Mouse (Mus musculus): ENCODE data around the gene Rabac1. TPM values are rescaled to one million over a fixed set of nuclear protein-coding genes. Genes with fewer than 3 reads are reported as not detected.

The Rabac1 gene
- polyA plus RNA-seq, 1 experiment = 475 TPM

DNA sequence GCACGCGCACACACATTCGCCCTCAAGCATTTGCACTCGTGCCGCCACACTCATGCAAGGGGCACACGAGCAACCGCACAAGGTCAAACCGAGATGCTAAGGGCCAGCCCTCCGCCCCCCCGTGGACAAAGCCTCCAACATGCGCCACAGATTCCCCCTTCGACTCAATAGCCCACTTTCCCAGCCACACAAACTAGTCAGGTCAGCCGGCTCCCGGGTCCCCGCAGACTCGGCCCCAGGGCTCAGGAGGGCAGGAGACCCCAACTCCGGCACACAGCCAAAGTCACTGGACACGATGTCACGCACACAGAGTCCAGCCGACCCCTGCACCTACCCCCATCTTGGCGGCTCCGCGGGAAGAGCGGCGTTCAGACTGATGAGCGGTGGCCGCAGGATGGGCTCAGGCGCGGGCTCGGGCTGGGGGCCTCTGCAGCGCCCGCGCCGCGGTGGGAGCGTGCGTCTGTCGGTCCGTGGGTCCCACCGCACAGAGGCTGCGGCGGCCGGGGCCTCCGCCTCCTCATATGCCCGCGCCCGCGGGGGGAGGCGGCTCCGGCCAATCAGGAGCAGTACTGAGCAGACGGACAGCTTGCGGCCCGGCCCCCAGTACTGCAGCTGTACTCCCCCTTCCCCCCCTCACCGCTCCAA, 33.0 kb upstream of the Rabac1 start, which contains the start of gene Atp1a3:
TSS of gene Atp1a3 (minus strand) at position 538 of the 645 bp plus-strand sequence.
- no peaks in the 10 kb centered on the region for H3K9me3 ChIP-seq
- H3K36me3 ChIP-seq (replicated peaks; ENCODE audit: low read length) = no peaks in the 10 kb centered on the region
- H3K4me1 ChIP-seq = peaks cover 31% of the 10 kb centered on the region
- TF ChIP-seq GATA1 (IDR thresholded peaks at IDR 0.05; ENCODE audit: borderline replicate concordance, low read length) (no peak), FLI1 (IDR thresholded peaks at IDR 0.05; ENCODE audit: low read length) (no peak)
- peak within 1 kb of the TSS; percentile 86 for H3K4me3 ChIP-seq (replicated peaks)
- peaks cover 87% of the 10 kb centered on the region for H3K27me3 ChIP-seq (replicated peaks)

DNA sequence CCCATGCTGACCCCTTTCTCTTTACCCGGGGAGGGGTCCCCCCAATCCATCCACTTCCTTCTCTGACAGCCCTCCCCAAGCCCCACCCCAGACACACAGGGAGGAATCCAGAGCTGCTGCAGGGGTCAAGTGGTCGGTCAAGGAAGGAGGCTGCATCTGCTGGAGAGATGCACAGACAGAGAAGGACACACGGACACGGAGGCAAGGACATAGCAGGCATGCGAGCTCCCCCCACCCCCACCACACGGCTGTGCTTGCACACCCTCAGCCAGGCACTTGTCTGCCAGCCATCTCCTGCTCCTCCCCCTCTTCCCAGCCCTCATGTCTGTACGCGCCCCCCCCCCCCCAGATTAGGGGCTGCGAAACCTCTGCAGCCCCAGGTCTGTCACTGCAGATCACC, 32.3 kb upstream of the Rabac1 start:
- no peak for TF ChIP-seq FLI1 (IDR thresholded peaks at IDR 0.05; ENCODE audit: low read length)
- no peak for TF ChIP-seq GATA1 (IDR thresholded peaks at IDR 0.05; ENCODE audit: borderline replicate concordance, low read length)
- H3K9me3 ChIP-seq = no peaks in the 10 kb centered on the region
- no peaks in the 10 kb centered on the region for H3K36me3 ChIP-seq (replicated peaks; ENCODE audit: low read length)
- peaks cover 85% of the 10 kb centered on the region for H3K27me3 ChIP-seq (replicated peaks)
- peaks cover 24% of the 10 kb centered on the region for H3K4me1 ChIP-seq
- H3K4me3 ChIP-seq (replicated peaks) = peak overlapping the region; percentile 86

DNA sequence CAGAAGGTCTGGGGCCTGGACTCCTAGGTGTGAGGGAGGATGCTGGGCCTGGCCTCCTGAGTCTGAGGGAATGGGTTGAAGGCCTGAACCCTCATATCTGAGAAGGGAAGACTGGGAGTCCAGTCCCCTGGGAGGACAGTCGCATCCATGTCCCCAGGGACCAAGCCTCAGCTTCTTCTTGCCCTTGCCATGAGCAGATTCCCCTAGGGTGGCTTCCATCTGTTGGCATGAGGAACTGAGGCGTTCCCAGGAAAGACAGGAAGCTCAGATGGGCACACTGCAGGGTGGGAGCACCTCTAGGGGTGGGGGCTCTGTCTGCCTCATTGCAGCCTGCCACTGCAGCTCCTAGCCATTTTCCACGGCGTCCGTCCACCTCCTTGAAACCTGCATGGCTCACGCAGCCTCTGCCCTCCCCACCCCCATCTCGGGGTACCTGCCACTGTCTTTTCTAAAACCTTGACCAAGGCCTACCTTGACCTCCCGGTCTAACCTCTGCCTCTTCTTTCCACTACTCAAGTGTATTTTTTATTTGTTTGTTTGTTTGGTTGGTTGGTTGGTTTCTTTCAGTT, 31.4 kb upstream of the Rabac1 start:
- no peak overlapping the region for H3K4me3 ChIP-seq (replicated peaks)
- no peak for TF ChIP-seq GATA1 (IDR thresholded peaks at IDR 0.05; ENCODE audit: borderline replicate concordance, low read length)
- no peak for TF ChIP-seq FLI1 (IDR thresholded peaks at IDR 0.05; ENCODE audit: low read length)
- H3K27me3 ChIP-seq (replicated peaks) = peaks cover 78% of the 10 kb centered on the region
- H3K4me1 ChIP-seq = peaks cover 21% of the 10 kb centered on the region
- no peaks in the 10 kb centered on the region for H3K36me3 ChIP-seq (replicated peaks; ENCODE audit: low read length)
- no peaks in the 10 kb centered on the region for H3K9me3 ChIP-seq

- Histone ChIP-seq H3K27me3 (replicated peaks) (peaks cover 76% of the 10 kb centered on the region), H3K36me3 (replicated peaks; ENCODE audit: low read length) (no peaks in the 10 kb centered on the region)
- TF ChIP-seq FLI1 (IDR thresholded peaks at IDR 0.05; ENCODE audit: low read length) = no peak
- TF ChIP-seq GATA1 (IDR thresholded peaks at IDR 0.05; ENCODE audit: borderline replicate concordance, low read length) = no peak
Observed at GRCm38 (mm10) chr7:25003291-25003690, 30.7 kb upstream of the Rabac1 start.

DNA sequence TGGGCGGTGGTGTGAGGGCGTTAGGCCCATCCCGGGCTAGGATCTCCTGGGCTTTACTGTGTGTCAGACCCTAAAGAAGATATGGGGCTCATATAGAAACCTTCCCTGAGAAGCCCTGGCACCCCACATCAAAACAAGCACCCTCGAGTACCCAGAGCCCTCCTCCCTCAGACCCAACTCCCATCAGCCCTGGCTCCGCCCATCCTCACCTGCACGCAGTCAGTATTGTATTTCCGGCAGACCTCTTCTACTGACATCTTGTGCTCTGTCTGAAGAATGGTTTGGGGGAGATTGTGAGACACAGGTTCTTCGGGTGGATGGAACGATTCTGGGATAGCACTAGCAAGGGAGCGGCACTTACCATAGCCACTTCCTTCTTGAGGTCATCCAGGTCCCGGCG, 28.2 kb upstream of the Rabac1 start:
- Histone ChIP-seq H3K36me3 (replicated peaks; ENCODE audit: low read length) (no peaks in the 10 kb centered on the region), H3K27me3 (replicated peaks) (peaks cover 61% of the 10 kb centered on the region), H3K4me3 (replicated peaks) (no peak overlapping the region), H3K9me3 (no peaks in the 10 kb centered on the region), H3K4me1 (peaks cover 7% of the 10 kb centered on the region)
- no peak for TF ChIP-seq FLI1 (IDR thresholded peaks at IDR 0.05; ENCODE audit: low read length)
- no peak for TF ChIP-seq GATA1 (IDR thresholded peaks at IDR 0.05; ENCODE audit: borderline replicate concordance, low read length)

More at GRCm38 (mm10) chr7:25003291-25003690, 30.7 kb upstream of the Rabac1 start:
- Histone ChIP-seq H3K4me1 (peaks cover 15% of the 10 kb centered on the region), H3K9me3 (no peaks in the 10 kb centered on the region), H3K4me3 (replicated peaks) (no peak overlapping the region)

DNA sequence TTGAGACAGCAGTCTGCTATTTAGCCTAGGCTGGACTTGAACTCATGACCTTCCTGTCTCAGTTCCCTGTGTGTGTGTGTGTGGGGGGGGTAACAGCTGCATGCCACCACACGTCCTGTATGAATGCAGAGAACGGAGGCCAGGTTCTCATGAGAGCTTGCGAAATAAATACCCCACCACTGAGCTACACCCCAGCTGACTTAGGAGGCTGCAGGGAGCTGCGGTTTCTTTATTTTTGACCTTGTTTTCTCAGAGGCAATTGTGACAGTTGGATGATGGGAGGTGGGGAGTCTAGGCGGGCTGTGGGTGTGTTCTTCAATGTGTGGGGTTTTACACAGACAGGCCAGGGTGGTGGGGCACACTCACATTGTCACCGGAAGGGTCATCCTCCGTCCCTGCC, 27.7 kb upstream of the Rabac1 start:
- H3K36me3 ChIP-seq (replicated peaks; ENCODE audit: low read length) = no peaks in the 10 kb centered on the region
- no peaks in the 10 kb centered on the region for H3K9me3 ChIP-seq
- H3K27me3 ChIP-seq (replicated peaks) = peaks cover 56% of the 10 kb centered on the region
- TF ChIP-seq FLI1 (IDR thresholded peaks at IDR 0.05; ENCODE audit: low read length) (no peak), GATA1 (IDR thresholded peaks at IDR 0.05; ENCODE audit: borderline replicate concordance, low read length) (no peak)
- no peak overlapping the region for H3K4me3 ChIP-seq (replicated peaks)
- H3K4me1 ChIP-seq = peaks cover 2% of the 10 kb centered on the region; the same call in 1 of the 2 replicates

- TF ChIP-seq GATA1 (IDR thresholded peaks at IDR 0.05; ENCODE audit: borderline replicate concordance, low read length) = no peak
- Histone ChIP-seq H3K27me3 (replicated peaks) (peaks cover 51% of the 10 kb centered on the region), H3K9me3 (no peaks in the 10 kb centered on the region), H3K4me1 (peaks cover 12% of the 10 kb centered on the region), H3K36me3 (replicated peaks; ENCODE audit: low read length) (no peaks in the 10 kb centered on the region), H3K4me3 (replicated peaks) (no peak overlapping the region)
Observed at GRCm38 (mm10) chr7:24993081-24993480, 20.5 kb upstream of the Rabac1 start.

DNA sequence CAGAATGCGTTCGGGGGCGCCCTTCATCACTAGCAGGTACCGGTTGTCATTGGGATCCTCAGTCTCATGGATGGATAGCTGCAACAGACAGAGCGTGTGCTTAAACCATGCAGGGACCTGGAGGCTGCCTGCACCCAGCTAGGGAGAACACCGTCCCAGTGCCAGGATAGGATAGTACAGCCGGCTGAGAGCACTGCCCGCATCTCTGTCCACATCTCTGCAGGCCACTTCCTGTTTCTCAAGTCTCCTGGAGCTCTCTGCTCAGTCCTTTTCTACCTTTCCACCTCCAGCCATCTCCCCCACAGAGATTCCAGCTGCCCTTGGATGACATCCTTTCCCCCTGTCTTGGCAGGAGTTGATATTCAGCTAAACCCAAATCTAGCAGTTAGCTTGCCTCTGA, 17.9 kb upstream of the Rabac1 start:
- no peak for TF ChIP-seq GATA1 (IDR thresholded peaks at IDR 0.05; ENCODE audit: borderline replicate concordance, low read length)
- no peak for TF ChIP-seq FLI1 (IDR thresholded peaks at IDR 0.05; ENCODE audit: low read length)
- Histone ChIP-seq H3K36me3 (replicated peaks; ENCODE audit: low read length) (no peaks in the 10 kb centered on the region), H3K27me3 (replicated peaks) (peaks cover 47% of the 10 kb centered on the region), H3K9me3 (peaks cover 2% of the 10 kb centered on the region; the same call in 1 of the 2 replicates), H3K4me3 (replicated peaks) (no peak overlapping the region), H3K4me1 (peaks cover 22% of the 10 kb centered on the region)

GRCm38 (mm10) chr7:24987941-24988340, 15.4 kb upstream of the Rabac1 start:
- no peak overlapping the region for H3K4me3 ChIP-seq (replicated peaks)
- H3K9me3 ChIP-seq = peaks cover 8% of the 10 kb centered on the region; the same call in 1 of the 2 replicates
- H3K36me3 ChIP-seq (replicated peaks; ENCODE audit: low read length) = no peaks in the 10 kb centered on the region
- TF ChIP-seq GATA1 (IDR thresholded peaks at IDR 0.05; ENCODE audit: borderline replicate concordance, low read length) (no peak), FLI1 (IDR thresholded peaks at IDR 0.05; ENCODE audit: low read length) (no peak)
- peaks cover 17% of the 10 kb centered on the region for H3K4me1 ChIP-seq
- H3K27me3 ChIP-seq (replicated peaks) = peaks cover 33% of the 10 kb centered on the region

- Histone ChIP-seq H3K27me3 (replicated peaks) (peaks cover 26% of the 10 kb centered on the region), H3K36me3 (replicated peaks; ENCODE audit: low read length) (no peaks in the 10 kb centered on the region), H3K9me3 (peaks cover 8% of the 10 kb centered on the region; the same call in 1 of the 2 replicates), H3K4me1 (peaks cover 17% of the 10 kb centered on the region), H3K4me3 (replicated peaks) (no peak overlapping the region)
- TF ChIP-seq FLI1 (IDR thresholded peaks at IDR 0.05; ENCODE audit: low read length) (no peak), GATA1 (IDR thresholded peaks at IDR 0.05; ENCODE audit: borderline replicate concordance, low read length) (no peak)
Observed at GRCm38 (mm10) chr7:24985799-24986198, 13.2 kb upstream of the Rabac1 start.

Data from megakaryocyte, embryonic 14.5 days (primary cell).